Mouse (Mus musculus): ENCODE results near the gene Gm17662.

Gm17662 gene

DNA sequence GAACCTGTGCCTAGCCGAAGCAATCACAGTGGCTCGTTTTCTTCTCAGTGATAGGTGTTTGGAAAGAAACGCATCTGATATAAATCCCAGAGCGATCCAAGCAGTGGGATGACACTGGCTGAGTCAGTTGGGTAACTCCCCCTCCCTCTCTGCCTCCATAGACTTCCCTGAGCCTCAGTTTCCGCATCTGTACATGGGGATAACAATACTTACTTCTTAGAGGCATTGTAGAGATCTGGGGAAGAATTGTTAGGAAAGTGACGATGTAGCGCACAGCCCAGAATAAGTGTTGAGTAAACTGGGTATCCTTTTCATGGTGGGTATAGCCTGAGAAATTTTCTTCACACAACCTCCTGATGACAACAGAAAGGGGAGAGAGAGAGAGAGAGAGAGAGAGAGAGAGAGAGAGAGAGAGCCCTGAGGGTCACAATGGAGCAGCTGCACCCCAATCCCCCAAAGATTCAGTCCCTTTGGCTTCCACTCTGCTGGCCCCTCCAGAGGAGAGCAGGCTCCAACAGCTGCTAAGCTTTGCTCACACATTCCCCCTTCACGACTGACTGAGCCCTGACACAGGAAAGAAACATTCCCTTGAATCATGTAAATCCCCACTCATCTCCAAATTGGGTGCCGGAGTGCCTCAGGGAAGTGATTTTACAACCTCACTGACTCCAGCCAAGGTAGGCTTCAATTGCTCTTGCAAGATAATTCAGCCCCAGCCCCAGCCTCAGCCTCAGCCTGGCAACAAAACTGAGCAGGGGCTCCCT, 31.6 kb downstream of the Gm17662 start:
- DNase-seq (ENCODE audit: low read depth, low spot score) = no peak

GRCm38 (mm10) chr4:104891708-104892107, 34.6 kb downstream of the Gm17662 start:
- DNase-seq (ENCODE audit: low read depth, low spot score) = no peak

DNA sequence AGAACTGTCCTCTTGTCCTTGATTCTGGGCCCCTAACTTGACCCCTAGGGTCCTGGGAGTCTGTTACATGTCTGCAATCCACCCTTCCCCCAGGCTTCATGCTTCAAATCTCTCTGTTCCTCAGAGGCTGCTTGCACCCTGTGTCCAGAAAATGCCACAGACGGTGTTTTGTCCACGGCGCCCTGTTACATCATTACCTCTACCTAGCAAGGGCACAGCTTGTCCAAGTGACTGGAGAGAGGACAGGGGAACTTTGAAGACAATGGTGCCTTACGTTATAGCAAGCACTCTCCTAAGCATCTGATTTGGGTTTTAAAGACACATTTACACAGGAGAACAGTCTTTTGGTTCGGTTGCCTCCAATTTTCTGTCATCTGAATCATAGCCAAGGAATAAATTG, 36.5 kb downstream of the Gm17662 start:
- DNase-seq (ENCODE audit: low read depth, low spot score) = no peak

- DNase-seq (ENCODE audit: low read depth, low spot score) = peak; percentile 71
These were observed 37.0 kb downstream of the Gm17662 start for GRCm38 (mm10) chr4:104894004-104894734.

- no peak for DNase-seq (ENCODE audit: low read depth, low spot score)
These were observed 45.7 kb downstream of the Gm17662 start for GRCm38 (mm10) chr4:104902836-104903235.

DNA sequence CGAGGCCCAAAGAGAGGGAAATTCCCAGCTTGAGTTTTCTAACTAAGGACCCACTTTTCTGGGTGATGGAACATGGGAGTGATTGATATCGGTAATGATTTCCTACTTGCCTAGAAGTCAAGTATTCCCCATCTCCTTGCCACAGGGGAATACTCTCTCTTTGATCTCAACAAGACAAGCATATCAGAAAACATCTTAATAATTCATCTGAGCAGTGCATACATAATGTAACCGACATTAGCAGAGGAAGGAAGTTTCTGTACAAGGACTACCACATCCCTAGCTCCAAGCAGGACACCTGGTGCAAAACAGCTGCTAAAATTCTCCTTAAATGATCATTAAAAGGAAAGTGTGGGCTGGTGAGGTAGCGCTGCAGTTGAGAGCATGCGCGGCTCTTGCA, 47.9 kb downstream of the Gm17662 start:
- no peak for DNase-seq (ENCODE audit: low read depth, low spot score)
